In the genomic region with DNA sequence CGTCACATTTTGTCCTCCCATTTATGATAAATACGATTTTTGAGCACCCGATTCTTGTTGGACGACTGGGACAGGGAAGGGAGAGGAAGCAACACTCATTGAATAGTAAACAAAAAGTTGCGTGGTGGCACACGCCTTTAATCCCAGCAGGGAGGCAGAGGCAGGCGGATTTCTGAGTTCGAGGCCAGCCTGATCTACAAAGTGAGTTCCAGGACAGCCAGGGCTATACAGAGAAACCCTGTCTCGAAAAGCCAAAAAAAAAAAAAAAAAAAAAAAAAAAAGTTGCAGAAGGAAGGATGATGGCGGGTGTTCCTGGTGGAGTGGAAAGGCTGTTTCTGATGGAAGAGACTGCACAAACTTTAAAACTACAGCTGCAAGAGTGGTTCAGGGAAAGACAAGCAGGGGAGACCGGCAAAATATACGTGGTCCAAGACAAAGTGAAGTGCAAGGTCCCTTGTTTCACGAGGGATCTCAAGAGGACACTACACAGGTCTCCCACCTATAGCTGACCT, we compare ENCODE assay signal across 8 mouse cellular contexts. TPM values are rescaled to one million over a fixed set of nuclear protein-coding genes. Genes with fewer than 3 reads are reported as not detected.
DNase-seq lines count a peak whose midpoint lies in the region; ATAC-seq and TF ChIP-seq lines count a peak whose summit lies in the region.

No protein-coding gene starts in this region.

- peak overlapping the region; percentile 28 for H3K4me3 ChIP-seq in cerebellum, adult 2 months (replicated peaks; ENCODE audit: insufficient read depth, low read depth, low read length)
- H3K4me3 ChIP-seq in thymus, adult 2 months (ENCODE audit: control insufficient read depth, insufficient read depth, low read length) = peak overlapping the region; percentile 2
- H3K4me3 ChIP-seq in liver, embryonic 15.5 days (replicated peaks) = peak overlapping the region; percentile 80

- no peaks in the 10 kb centered on the region for H3K27me3 ChIP-seq in cerebellum, adult 2 months (ENCODE audit: control insufficient read depth, insufficient read depth, low read length)
- H3K27me3 ChIP-seq in thymus, adult 2 months (ENCODE audit: control insufficient read depth, insufficient read depth, low read length) = no peaks in the 10 kb centered on the region
- no peaks in the 10 kb centered on the region for H3K27me3 ChIP-seq in liver, embryonic 15.5 days

- H3K36me3 ChIP-seq in thymus, adult 2 months (ENCODE audit: control insufficient read depth, insufficient read depth, low read length) = no peaks in the 10 kb centered on the region
- 0 out of 2 replicates have a peak, but pooled peaks cover 5% of the 10 kb centered on the region for H3K36me3 ChIP-seq in liver, embryonic 15.5 days (replicated peaks)

- peak overlapping the region; percentile 66 for H3K4me2 ChIP-seq in liver, embryonic 15.5 days

- peak overlapping the region; percentile 64 for H3K9ac ChIP-seq in liver, embryonic 15.5 days

- H3K27ac ChIP-seq in cerebellum, adult 2 months (ENCODE audit: insufficient read depth, low read length) = no peak overlapping the region
- H3K27ac ChIP-seq in thymus, adult 2 months (ENCODE audit: control insufficient read depth, insufficient read depth, low read length) = no peak overlapping the region
- peak overlapping the region; percentile 97 for H3K27ac ChIP-seq in liver, embryonic 15.5 days (replicated peaks)

- DNase-seq in cerebellum, adult 2 months = no peak
- no peak for DNase-seq in cerebellum, postnatal 10 days
- no peak for DNase-seq in thymus, adult 2 months
- DNase-seq in thymus, postnatal 0 days (ENCODE audit: low spot score) = no peak
- DNase-seq in urinary bladder, postnatal 36 days (ENCODE audit: low spot score in 2 of 2) = no peak
- no peak for DNase-seq in urinary bladder, postnatal 4 days (ENCODE audit: low spot score in 2 of 2)
- no peak for DNase-seq in T-cell, adult 2 months (ENCODE audit: low spot score)

- no peaks in the 10 kb centered on the region for H3K4me1 ChIP-seq in cerebellum, adult 2 months (ENCODE audit: control insufficient read depth, insufficient read depth, low read length)
- H3K4me1 ChIP-seq in thymus, adult 2 months (replicated peaks; ENCODE audit: control insufficient read depth, insufficient read depth, low read length) = peaks cover 23% of the 10 kb centered on the region
- peaks cover 66% of the 10 kb centered on the region for H3K4me1 ChIP-seq in liver, embryonic 15.5 days (replicated peaks)

- no peak for TF ChIP-seq CTCF in cerebellum, adult 2 months (IDR thresholded peaks at IDR 0.05; ENCODE audit: borderline replicate concordance, insufficient read depth, low read depth, low read length)
- no peak for TF ChIP-seq CTCF in thymus, adult 2 months (IDR thresholded peaks at IDR 0.05; ENCODE audit: borderline replicate concordance, control insufficient read depth, extremely low read depth, insufficient read depth, low read length, poor library complexity)

- ATAC-seq in liver, embryonic 15.5 days (ENCODE audit: insufficient read depth) = peak; percentile 4

- 25% methylated on average over 13 of the region's 13 CpGs for WGBS in cerebellum, adult 2 months
- WGBS in thymus, adult 2 months = 23% methylated on average over 13 of the region's 13 CpGs
- WGBS in liver, embryonic 15.5 days (ENCODE audit: insufficient replicate concordance) = 14% methylated on average over 13 of the region's 13 CpGs

- H3K9me3 ChIP-seq in liver, embryonic 15.5 days (replicated peaks) = no peaks in the 10 kb centered on the region

- no peak for TF ChIP-seq POLR2A in cerebellum, adult 2 months (IDR thresholded peaks at IDR 0.05; ENCODE audit: borderline replicate concordance, insufficient read depth, low read length)
- TF ChIP-seq POLR2A in thymus, adult 2 months (IDR thresholded peaks at IDR 0.05; ENCODE audit: control insufficient read depth, extremely low read depth, insufficient read depth, low read length, poor library complexity) = no peak

RNA-seq across cellular contexts. Expression of gene Cdk5rap3, which starts 0.6 kb away (rescaled TPM):
- 40.7 and 41.2 TPM in 2 replicates for polyA plus RNA-seq in cerebellum, adult 2 months (2012; rRNA removed)
- polyA plus RNA-seq in thymus, adult 2 months (2012; rRNA removed) = 94.2 and 95.5 TPM in 2 replicates
- 105 and 116 TPM in 2 replicates for polyA plus RNA-seq in thymus, postnatal 0 days (2015; fragmentation: Nextera tagmentation; extraction: Ambion mirVana)
- 33.7 and 40.6 TPM in 2 replicates for polyA plus RNA-seq in liver, embryonic 15.5 days (2015; fragmentation: Nextera tagmentation; extraction: Ambion mirVana)

RNA-seq across cellular contexts. Expression of gene Prr15l, which starts 11.0 kb away (rescaled TPM):
- not detected in 2 replicates for polyA plus RNA-seq in cerebellum, adult 2 months (2012; rRNA removed)
- 0.98 and 1.3 TPM in 2 replicates for polyA plus RNA-seq in thymus, adult 2 months (2012; rRNA removed)
- polyA plus RNA-seq in thymus, postnatal 0 days (2015; fragmentation: Nextera tagmentation; extraction: Ambion mirVana) = 1.0 and 1.5 TPM in 2 replicates
- 5.9 and 6.1 TPM in 2 replicates for polyA plus RNA-seq in liver, embryonic 15.5 days (2015; fragmentation: Nextera tagmentation; extraction: Ambion mirVana)

RNA-seq across cellular contexts. Expression of gene Pnpo, which starts 26.8 kb away (rescaled TPM):
- polyA plus RNA-seq in cerebellum, adult 2 months (2012; rRNA removed) = 55.4 and 59.5 TPM in 2 replicates
- polyA plus RNA-seq in thymus, adult 2 months (2012; rRNA removed) = 22.5 and 25.7 TPM in 2 replicates
- polyA plus RNA-seq in thymus, postnatal 0 days (2015; fragmentation: Nextera tagmentation; extraction: Ambion mirVana) = 39.0 and 39.5 TPM in 2 replicates
- polyA plus RNA-seq in liver, embryonic 15.5 days (2015; fragmentation: Nextera tagmentation; extraction: Ambion mirVana) = 719 and 785 TPM in 2 replicates

Comparison
In these comparisons a context has a peak if more than half of its experiments do, and no peak if none do; other contexts are left out.
1. H3K4me3 ChIP-seq: peak in every context shown above with its lines; median percentile 80 in liver, embryonic 15.5 days; 28 in cerebellum, adult 2 months; 2 in thymus, adult 2 months.
2. RNA of gene Pnpo, which starts 26.8 kb away (polyA plus RNA-seq): 719 to 785 TPM in liver, embryonic 15.5 days; 55.4 to 59.5 TPM in cerebellum, adult 2 months, 39.0 to 39.5 TPM in thymus, postnatal 0 days and 22.5 to 25.7 TPM in thymus, adult 2 months; every median in the first group is over 10 times any median in the second.